Mouse (Mus musculus) leukemia stem cell, adult 10-12 weeks (primary cell): Measurements from ENCODE around the gene Smr3a. TPM values are rescaled to one million over a fixed set of nuclear protein-coding genes. Genes with fewer than 3 reads are reported as not detected.

Experiments
- polyA plus RNA-seq: library from polyadenylated mRNA; stranded (reverse); fragments of >175 nt; gene quantifications from 2 replicates; pipeline ENCODE4 v1.2.3, GENCODE M21; 2012; ENCODE audit warnings: low replicate concordance

Smr3a gene
- not detected in 2 replicates for polyA plus RNA-seq

GRCm38 (mm10) chr5:88002249-88002648, at the start of gene Smr3a:
Gene Smr3a, plus strand, starts transcription at chr5:88002549.

DNA sequence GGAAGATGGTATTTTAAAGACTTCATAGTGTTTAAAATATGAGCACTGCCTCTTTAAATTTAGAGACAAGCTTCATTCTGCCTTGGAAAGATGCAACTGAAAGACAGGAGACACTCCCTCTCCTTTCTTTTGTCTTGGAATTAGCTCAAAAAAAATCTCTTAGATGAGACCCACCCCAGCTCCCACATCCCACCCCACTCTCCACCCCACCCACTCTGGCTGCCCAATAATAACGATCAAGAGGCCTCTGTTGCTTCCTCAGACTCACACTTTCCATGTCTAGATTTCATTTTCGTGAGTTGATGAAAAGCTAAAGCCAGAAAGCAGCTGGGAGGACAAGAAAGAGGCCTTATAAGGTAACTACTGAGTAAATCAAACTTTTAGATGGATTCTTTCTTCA, 33.1 kb upstream of the Smr3a start, which contains the start of the genes 2310003L06Rik and Gm28434:
2310003L06Rik (plus strand) TSS at position 259 of the 400 bp plus-strand sequence.
Gm28434 (plus strand) TSS at position 317 of the 400 bp plus-strand sequence.

GRCm38 (mm10) chr5:87979139-87979538, 23.2 kb upstream of the Smr3a start, which contains the start of gene Cabs1:
Gene Cabs1, plus strand, starts transcription at chr5:87979439.

Other genes starting within 250 kb of the Smr3a start
- not detected in 2 replicates for gene Csn1s2a, start 228.0 kb upstream of the Smr3a start, polyA plus RNA-seq
- not detected in 2 replicates for gene Csn1s2b, start 194.5 kb upstream of the Smr3a start, polyA plus RNA-seq
- not detected in 2 replicates for gene Prr27, start 176.9 kb upstream of the Smr3a start, polyA plus RNA-seq
- gene Odam, start 117.5 kb upstream of the Smr3a start, polyA plus RNA-seq: not detected in 2 replicates
- not detected in 2 replicates for gene Csn3, start 77.0 kb upstream of the Smr3a start, polyA plus RNA-seq
- gene 2310003L06Rik, start 33.1 kb upstream of the Smr3a start, polyA plus RNA-seq: not detected in 2 replicates
- not detected in 2 replicates for gene Gm28434, start 33.0 kb upstream of the Smr3a start, polyA plus RNA-seq
- gene Cabs1, start 23.1 kb upstream of the Smr3a start, polyA plus RNA-seq: not detected in 2 replicates
- gene Smr2, start 84.0 kb downstream of the Smr3a start, polyA plus RNA-seq: not detected in 2 replicates
- not detected in 2 replicates for gene Gm11116, start 109.0 kb downstream of the Smr3a start, polyA plus RNA-seq
- gene Gm11115, start 151.6 kb downstream of the Smr3a start, polyA plus RNA-seq: not detected in 2 replicates